Mouse (Mus musculus): ENCODE results near the gene Gm28897.
"Not testable (repeated sequence)": the region's sequence is repeated elsewhere in the genome, so short reads cannot be mapped to it uniquely, and the experiment has no call there.

Gene Gm28897
- long read RNA-seq, experiment 1 = 0 reads
- long read RNA-seq, experiment 2 = 0 reads

GRCm38 (mm10) chrY:80926695-80927094, at the start of gene Gm28897:
Gm28897 (plus strand) TSS chrY:80926995.
- intact Hi-C loops (cut with DNase I) = not testable (repeated sequence)
